Mouse (Mus musculus) cortical plate, adult 2 months (tissue): ENCODE measurements around the gene Aspscr1.

Experiments
- CTCF ChIP-seq: fragments of 200-500 bp; IDR thresholded peaks from 2 replicates; pipeline ENCODE4 v1.5.1; 2011; ENCODE audit warnings: mild to moderate bottlenecking, control low read depth, low read length; ENCODE audit not compliant: insufficient read depth; ENCODE audit errors: extremely low read depth
- POLR2A ChIP-seq: fragments of 200-500 bp; IDR thresholded peaks from 2 replicates; pipeline ENCODE4 v1.6.1; 2011; ENCODE audit warnings: mild to moderate bottlenecking, low read length, control low read depth; ENCODE audit not compliant: insufficient read depth; ENCODE audit errors: extremely low read depth

DNA sequence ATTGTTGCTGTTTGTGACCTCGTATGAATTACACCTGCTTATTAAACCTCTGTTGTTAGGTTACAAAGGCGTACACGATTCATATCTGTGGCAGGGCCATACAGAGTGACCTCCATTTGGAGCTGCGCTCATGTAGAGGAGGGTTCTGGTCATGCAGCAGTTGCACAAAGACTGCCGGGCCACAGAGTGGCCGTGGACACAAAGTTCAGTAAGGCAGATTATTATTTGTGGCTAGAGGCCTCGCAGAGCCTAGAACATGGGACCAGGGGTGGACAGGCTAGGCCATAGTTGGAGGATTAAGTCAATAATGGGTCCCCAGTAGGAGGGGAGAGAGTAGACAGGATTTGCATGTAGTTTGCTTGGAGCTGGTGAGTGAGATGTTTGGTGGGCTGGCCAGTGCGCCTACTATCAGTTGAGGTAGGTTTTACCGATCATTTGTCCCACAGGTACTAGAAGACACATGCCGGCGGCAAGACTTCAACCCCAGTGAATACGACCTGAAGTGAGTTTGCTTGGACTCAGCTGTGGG lies 885 bp downstream of the Aspscr1 start:
- TF ChIP-seq POLR2A (no peak), CTCF (no peak)
